Mouse (Mus musculus) lung, postnatal 0 days (tissue): ENCODE measurements at regions not wholly inside any gene's neighbourhood (a gene's known extent, or its start where the extent isn't known, plus 50 kb on each side); places are given as distances from the start of the nearest gene placed in this dataset.

Source experiments
- CTCF ChIP-seq: IDR thresholded peaks from 2 replicates; pipeline ENCODE4 v1.5.1; 2016; ENCODE audit warnings: antibody characterized with exemption, mild to moderate bottlenecking
- EP300 ChIP-seq: IDR thresholded peaks from 2 replicates; pipeline ENCODE4 v1.6.1; 2016; ENCODE audit warnings: antibody characterized with exemption, mild to moderate bottlenecking, control low read depth

- TF ChIP-seq CTCF (no peak), EP300 (no peak)
Observed at GRCm38 (mm10) chr13:45130516-45131249, 52.2 kb downstream of the Gm9817 start.
